Mouse (Mus musculus) lung, postnatal 25 days (tissue): ENCODE data around the gene Wdfy3.

Experiments
- DNase-seq: peaks from one replicate; pipeline ENCODE4 v3.0.0; 2022; ENCODE audit warnings: low spot score

Wdfy3 gene

DNA sequence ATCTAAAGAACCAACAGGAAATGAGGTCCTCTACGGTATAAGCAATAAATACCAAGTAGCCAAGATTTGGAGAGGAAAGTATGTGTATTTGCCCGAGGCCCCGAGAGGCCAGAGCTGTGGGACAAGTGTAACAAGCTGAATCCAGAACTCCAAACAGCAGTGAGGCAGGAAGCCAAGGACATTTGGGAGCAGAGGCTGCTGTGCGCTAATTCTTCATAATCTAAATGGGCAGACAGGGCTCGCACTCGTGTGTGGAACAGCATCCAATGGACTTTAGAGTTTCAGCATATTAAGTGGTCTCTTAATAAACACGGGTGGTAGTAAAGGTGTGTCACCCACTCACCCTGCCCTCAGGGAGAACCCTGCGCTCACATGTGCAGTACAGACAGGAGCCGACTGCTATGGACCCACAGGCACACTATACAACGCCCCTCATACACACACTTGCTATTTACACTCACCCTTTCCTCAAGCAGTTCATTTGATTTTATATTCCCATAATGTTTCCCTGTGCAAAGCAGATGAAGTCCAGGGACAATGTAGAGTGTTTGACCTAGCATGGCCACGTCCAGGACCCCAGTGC, 15.1 kb downstream of the Wdfy3 start:
- peak; percentile 40 for DNase-seq

DNA sequence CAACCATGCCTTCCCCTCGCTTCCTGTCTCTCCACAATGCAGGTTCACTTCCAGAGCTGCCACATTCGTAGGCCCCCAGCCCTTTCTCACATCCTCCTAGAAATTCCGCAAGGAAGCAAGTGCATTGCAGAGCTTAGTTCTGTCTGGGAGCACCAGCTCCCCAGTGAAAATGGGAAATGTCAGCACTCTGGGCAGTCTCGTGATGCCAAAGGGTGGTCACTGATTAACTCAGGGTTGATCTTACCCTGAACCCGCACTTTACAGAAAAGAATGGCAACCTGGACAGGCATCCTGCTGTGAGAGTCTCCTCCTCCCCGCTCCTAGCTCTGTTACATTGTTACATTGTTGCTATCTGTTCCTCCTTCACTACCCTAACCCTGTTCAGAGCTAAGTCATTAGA, 16.8 kb downstream of the Wdfy3 start:
- no peak for DNase-seq

DNA sequence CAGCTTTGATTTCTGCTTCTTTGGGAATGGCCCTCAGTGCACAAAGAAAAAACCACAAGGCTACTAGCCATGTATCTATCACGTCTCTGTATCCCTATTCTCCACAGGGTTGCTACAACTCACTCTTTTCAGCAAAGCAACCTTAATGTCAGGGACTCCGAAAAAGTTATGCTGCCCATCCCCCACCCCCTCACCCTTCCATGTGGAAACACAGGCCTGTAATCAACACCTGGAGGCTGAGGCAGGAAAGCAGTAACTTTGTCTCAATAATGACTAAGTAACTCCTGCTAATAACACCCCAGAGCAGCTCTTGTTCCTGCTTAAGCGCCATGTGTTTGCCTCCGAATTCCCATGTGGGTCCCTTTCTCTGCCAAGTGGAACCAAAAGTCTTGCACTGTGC, 17.3 kb downstream of the Wdfy3 start:
- DNase-seq = no peak

DNA sequence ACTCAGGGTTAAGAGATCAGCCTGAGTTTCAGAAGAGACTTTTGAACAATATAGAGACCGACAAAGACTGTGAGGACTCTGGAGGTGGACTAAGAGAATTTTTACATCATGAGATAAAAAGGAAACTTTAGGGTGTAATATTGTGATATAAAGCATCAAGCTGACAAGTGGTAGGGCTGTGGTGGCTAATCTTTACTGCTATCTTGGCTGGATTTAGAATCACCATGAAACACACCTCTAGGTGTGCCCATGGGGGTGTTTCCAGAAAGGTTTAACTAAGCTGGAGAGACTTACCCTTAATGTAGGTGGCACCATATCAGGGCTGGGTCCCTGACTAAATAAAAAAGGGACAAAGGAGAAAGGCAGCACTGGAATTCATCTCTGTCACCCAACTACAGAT, 19.0 kb downstream of the Wdfy3 start:
- no peak for DNase-seq

DNA sequence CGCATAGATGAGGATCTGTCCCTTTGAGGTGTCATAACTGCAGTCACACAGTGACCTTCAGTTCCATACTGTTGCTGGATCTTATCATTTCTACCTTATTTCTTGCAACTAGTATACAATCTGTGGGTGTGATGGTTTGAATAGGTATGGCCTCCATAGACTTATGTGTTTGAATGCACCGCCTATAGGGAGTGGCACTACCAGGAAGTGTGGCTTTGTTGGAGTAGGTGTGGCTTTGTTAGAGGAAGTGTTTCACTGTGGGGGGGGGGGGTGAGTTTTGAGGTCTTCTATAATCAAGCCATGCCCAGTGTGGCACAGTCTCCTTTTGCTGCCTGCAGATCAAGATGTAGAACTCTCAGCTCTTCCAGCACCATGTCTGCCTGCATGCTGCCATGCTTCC, 21.3 kb downstream of the Wdfy3 start:
- DNase-seq = no peak

DNA sequence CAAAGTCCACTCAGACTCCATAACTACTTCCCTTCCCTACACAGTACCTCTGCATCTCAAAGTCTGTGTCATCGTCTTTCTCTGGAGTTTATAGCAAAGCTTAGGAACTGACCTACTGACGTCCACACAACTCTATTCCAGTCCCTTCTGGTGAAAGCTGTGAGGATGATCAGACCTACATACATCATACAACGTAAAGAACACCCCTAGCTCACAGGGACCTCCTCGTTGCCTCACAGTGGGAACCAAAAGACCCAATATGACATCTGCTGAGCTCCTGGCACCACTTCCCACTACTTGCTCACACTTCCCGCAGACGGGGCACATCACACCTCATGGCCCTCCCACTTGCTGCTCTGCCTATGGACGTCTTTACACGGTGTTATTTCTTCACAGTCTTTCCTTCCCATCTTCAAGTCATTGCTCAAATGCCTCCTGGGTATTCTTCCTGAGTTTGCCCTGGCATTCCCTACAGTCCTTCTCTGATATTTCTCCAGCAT, 23.1 kb downstream of the Wdfy3 start:
- DNase-seq = no peak

DNA sequence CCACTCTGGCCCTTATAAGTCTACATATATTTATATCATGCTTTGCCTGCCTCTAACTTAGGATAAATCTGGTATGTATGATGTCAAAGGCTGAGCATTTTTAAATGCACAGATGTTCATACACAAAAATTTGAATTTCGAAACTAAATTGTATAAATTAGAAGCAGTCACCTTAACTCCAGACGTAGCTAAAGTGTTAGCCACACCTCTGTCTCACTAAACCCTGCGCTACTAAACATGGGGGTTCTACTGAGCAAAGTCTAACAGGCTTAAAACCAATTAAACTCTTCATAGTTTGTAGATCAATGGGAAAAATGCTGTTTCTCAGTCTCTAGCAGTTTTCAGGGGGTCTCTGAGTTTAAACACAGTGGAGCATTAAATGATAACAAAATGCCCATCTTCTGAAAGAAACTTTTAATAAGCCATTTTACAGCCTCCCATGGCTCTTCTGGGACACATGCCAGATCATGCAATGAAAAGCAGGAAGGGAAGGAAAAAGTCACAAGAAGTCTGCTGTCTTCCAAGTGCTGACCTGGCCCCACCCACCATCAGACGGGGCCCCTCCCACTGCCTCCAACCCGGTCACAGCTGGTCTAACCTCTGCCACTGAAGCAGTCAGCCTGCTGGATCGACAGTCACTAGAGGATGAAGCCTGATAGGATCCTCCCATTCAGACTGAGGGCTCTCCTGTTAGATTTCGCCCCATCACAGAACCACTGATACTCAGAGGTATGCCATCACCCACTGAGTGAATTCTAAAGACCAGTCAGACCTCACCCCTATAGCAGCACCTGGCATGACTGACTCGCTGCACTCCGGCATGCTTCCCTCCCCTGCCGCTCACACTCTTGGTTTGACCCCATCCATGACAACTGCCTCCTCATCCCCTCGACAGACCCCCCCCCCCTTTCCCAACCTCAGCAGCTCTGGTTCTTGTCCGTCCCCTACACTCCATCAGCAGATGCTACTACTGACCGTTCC, 23.8 kb downstream of the Wdfy3 start:
- no peak for DNase-seq

DNA sequence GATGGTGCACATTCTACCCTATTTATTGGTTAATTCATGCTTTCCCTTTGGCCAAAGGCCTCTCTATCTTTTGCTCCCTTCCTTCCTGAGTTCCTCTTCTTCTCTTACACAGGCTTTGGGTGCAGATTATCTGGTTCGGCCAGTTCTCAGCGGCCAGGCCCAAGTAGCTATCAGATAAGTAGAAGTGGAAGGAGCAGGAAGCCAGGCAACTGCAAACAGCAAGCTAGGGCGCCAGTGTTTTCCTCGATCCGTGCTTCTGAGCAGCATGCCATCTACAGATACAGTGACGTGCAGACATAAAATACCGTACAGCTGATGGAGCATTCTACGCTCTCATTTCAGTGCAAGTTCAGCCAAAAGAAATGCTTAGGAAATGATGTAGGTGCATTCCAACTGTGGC, 24.5 kb downstream of the Wdfy3 start:
- DNase-seq = no peak

DNA sequence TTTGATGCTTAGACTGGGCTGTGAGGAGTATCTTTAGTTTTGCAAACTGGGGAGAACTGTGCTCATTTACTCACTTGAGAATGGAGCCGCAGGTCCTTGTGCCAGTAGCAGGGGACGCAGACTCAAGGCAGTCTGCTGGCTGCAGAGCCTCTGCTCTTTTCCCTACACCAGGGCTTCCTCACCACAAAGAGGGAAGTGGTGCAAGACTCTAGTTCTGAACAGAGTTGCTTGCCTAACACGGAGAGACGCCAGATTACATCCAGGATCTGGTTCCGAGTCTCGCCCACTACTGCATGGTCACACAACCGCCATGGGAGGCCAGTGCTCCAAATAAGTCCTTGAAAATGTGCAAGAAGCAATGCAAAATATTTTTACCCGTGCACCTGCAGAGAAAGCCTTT, 36.4 kb downstream of the Wdfy3 start:
- no peak for DNase-seq

DNA sequence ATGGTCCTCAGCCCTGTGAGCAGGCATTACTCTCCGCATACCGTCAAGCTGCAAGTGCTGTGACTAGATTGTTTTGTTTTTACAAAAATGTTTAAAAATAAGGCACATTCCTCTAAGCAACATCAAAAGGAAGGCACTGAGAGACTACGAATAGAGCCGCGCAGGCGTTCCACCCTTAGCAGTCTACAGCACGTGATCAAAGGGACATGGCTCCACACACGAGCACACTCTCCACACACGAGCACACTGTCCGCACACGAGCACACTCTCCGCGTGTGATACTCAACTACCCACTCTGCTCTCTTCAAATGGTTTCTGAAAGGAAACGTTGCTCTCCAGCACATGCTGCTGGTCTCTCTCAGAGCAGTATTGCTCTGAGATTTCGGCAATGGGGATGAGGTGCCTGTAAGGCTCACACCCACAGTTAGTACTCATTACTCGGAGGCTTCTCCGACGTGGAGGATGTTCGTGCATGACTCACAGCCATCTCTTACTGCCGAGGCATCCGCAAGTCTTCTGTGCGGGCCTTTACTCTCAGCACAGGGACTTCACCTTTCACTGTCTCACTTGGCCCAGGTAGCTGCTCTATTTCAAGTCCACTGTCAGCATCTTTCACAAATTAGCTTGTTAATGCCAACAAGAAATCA, 37.0 kb downstream of the Wdfy3 start:
- no peak for DNase-seq

DNA sequence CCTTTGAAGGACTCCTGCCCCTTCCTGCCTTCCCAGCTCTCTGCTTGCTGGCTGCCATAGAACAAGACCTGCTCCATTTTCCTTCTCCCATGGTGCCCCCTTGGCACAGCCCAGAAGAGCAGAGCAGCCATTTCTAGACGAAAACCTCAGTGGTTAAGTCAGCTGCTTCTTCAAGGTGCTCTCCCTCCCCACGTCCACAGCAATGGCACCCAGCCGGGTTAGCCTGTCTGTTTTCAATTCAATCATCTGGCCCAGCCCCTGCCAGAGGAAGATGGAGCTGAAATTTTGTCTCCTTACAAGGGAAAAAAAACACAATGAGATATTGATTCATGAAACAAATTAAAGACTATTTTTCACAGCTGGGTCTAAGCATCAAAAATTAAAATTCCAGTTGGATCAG, 37.5 kb downstream of the Wdfy3 start:
- no peak for DNase-seq

DNA sequence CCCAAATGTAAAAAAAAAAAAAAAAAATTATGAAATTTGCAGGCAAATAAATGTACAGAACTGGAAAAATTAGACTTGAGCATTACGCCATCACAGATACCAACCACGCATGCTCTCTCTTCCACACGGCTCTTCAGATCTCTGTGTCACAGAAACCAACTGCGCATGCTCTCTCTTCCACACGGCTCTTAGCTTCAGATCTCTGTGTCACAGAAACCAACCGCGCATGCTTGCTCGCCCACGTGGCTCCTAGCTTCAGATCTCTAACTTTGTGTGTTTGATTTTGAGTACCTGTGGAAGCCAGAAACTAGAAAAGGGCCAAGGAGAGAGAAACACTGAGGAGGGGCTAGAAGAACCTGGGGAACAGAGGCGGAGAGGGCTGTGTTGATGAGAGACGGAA, 46.3 kb downstream of the Wdfy3 start:
- no peak for DNase-seq

DNA sequence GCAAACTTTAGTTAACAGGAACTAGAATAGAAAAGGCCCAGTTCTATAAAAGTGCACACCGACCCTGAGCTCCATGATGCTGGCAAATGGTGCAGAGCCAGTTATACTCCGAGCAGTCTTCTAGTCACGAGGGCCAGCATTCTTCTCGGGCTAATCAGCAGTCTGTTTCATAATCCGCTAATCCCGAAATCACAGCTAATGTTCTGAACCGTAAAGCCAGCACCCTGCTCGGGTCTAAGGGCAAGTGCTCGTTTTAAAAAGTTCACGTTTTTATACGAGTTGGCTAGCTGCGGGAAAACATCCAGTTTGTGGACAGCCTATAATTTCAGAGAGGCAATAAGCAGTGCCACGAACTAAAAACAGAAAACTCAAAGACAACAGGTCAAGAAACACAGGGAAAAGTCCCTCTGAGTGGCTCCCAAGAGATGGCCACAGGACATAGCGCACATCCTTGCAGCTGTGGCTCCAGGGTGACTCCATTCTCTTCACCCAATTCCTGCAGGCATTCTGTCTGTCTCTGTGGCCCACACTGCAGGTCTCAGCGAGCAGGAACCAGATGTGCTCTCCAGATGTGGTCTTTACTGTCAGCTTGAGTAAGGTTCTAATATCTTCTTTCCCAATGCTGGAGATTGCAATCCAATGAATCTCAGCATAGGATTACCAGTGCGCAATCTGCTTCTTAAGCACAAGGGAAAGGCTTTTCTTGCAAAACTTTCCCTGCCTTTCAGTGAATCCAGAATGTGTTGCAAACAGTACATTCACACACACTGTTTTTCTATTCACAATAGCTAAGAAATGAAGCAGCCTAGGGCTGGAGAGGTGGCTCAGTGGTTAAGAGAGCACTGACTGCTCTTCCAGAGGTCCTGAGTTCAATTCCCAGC, 47.5 kb downstream of the Wdfy3 start:
- DNase-seq = no peak

DNA sequence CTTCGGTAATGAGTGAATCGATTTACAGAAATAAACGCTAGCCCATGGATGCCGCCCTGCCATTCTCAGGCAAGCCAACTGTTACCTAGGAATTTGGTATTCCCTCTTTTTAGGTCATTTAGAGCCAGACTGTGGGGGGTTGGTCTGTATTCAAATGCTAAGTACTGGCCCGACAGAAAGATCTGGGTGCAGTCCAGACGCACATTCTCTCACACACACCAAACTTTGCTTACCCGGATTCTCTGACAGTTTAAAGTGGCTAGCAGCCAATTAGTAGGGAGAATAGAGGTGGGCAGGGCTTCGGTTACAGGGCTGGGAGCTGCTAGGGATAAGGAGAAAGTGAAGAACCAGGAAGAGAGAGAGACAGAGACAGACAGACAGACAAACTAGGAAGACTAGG, 55.5 kb downstream of the Wdfy3 start:
- DNase-seq = no peak

DNA sequence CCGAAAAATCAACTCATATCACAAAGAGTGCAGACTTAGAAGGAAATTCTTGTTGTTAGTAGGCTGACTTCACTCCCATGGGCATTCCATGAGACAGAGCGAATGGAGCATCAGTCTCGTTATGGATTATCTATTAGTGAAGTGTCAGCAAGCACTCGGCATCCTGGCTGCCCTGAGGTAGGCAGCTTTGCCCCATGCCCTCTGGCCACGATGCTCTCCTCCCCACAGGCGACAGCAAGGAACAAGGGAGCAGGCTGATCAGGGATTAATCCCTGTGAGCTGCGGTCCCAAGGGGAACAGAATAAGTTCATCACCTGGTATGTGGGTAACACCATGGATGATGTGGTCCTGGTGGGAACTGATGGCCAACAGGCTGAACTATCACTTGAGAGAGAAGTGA, 55.9 kb downstream of the Wdfy3 start:
- no peak for DNase-seq

DNA sequence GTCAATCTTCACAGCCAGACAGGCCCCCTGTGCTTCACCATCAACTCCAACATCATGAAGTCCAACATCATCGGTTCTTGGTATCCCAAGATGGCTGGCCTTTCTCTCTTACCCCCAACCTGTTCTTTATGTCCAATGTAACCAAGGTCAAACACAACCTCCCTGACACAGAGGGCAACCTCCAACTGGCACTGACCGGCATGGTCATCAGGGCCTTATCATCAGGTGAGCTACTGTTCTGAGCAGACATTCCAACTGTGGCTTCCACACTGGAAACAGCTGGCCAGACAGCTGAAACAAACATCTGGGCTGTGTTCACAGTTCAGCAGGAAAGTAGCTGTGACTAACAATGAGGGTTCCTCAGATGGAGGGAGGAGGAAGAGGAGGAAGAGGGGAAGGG, 58.8 kb downstream of the Wdfy3 start:
- no peak for DNase-seq

DNA sequence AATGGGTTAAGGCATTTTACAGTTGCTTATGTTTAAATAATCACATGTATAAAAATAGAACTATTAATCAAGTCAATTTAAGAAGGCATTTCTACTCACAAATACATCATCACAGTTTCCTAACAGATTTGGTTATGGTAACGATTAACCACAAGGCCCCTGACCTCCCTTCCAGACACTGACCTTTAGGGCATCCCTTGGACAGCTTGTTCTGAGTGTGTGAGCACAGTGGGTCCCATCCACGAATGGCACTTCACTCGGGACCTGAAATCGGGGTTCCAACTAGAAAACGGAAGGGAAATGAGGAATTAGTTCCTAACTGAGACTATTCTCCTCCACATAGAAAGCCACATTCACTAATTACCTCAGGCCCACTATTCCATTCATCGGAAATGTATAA, 60.1 kb downstream of the Wdfy3 start:
- DNase-seq = no peak

DNA sequence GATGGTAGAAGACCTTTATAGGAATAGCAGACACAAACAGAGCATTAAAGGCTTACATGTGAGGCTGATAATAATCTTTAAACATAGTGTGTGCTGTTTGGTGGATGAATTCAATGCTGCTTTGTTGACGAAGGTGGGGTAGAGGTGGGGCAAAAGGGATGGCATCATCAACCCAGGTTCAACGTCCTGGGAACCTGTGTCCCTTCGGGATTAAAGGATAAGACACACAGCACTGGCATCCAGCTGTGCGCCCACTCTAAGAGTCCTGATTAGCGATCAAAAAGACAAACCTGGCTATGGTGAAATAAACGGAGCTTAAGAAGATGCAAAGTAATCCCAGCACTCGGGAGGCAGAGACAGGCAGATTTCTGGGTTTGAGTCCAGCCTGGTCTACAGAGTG, 61.0 kb downstream of the Wdfy3 start:
- no peak for DNase-seq

DNA sequence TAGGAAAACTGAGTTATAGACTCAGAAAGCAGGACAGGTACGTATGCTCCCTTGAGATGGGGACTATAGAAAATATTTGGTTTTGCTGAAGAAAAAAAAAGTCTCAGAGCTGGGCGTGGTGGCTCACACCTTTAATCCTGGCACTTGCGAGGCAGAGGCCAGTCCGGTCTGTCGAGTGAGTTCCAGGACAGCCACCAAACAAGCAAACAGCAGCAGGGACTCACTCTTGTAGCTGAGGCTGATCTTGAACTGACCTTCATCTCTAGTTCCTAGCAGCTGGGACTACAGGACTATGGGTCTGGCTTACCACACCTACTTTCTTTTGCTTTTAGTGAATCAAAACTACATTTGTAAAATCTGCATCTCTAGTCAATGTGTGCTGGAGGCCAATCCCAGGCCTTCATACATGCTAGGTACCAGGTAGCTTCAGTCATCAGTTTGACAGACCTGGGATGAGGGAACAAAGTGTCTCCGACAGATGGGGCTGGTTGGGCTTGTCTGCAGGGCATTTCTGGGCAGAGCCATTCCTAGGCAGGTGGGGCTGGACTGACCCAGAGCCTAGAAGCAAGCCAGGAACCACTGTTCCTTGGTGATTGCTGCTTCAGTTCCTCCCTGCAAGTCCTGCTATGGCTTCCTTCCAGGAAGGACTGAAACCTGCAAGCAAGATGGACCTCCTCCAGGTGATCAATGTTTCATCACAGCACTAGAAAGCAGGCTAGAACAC, 63.3 kb downstream of the Wdfy3 start:
- DNase-seq = no peak

DNA sequence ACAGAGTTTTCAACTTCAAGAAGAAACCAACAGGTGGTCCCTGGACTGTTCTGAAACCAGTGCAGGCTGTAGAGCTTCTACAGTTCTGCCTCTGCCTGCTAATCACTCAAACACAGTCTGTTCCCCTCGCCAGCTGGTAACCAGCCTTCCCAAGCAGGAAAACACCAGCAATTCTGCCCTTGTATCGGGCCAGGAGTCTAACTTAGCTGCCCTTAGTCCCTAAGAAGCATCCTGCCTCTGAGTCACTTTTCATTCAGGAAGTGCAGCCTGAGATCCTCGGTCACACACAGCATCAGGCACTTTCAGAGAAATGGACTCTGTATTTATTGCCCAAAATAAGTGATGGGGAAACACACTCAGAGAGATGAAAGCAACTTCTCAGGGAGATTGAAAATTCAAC, 66.3 kb downstream of the Wdfy3 start:
- DNase-seq = no peak

DNA sequence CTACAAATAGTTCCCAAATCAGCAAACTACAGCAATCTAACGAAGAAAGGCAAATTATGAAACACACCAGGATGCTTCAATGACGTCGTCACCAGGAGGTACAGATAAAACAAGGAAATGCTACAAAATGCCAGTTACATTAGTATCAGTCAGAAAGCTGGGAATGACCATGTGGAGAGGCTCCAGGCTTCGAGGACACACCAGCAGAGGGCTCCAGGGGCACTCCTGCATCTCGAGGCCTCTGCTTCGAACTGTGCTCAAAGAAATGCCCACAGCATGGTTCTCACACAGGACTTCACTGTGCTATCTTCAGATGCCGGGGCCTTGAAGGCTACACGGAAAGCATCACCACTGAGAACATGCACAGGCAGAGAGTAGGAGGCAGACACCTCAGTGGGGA, 68.7 kb downstream of the Wdfy3 start:
- DNase-seq = no peak
